Mouse (Mus musculus) monocyte, adult 5-6 weeks (primary cell): ENCODE data around the gene Gucd1. TPM values are rescaled to one million over a fixed set of nuclear protein-coding genes. Genes with fewer than 3 reads are reported as not detected.

ENCODE experiments used
- ATAC-seq: fragments of 153-309, 156-312 bp; replicated peaks from 2 replicates; pipeline ENCODE4 v1.8.0; 2017; ENCODE audit warnings: mild to moderate bottlenecking; ENCODE audit not compliant: low TSS enrichment, insufficient number of reproducible peaks, severe bottlenecking, poor library complexity, low FRiP score
- total RNA-seq: library from RNA; stranded (forward); fragments of 200-1000, 200-491, 200-594 nt; gene quantifications from 3 replicates; pipeline ENCODE4 v1.2.3, GENCODE M21; 2017

Gene Gucd1
- total RNA-seq, 1 experiment from 2014 or later, result 66.8 TPM

- no peak for ATAC-seq
Observed at GRCm38 (mm10) chr10:75446501-75447083, 71.2 kb downstream of the Gucd1 start.

GRCm38 (mm10) chr10:75445030-75445429 lies 72.7 kb downstream of the Gucd1 start:
- ATAC-seq, result no peak

GRCm38 (mm10) chr10:75444111-75444826 lies 73.5 kb downstream of the Gucd1 start:
- no peak for ATAC-seq

- ATAC-seq, result no peak
Observed at GRCm38 (mm10) chr10:75443017-75443416, 74.8 kb downstream of the Gucd1 start.

- no peak for ATAC-seq
Observed at GRCm38 (mm10) chr10:75441800-75442199, 76.0 kb downstream of the Gucd1 start.

GRCm38 (mm10) chr10:75440756-75441155 lies 77.0 kb downstream of the Gucd1 start:
- ATAC-seq, result no peak

- ATAC-seq, result no peak
Observed at GRCm38 (mm10) chr10:75439211-75439811, 78.5 kb downstream of the Gucd1 start.

GRCm38 (mm10) chr10:75438132-75438810 lies 79.5 kb downstream of the Gucd1 start:
- ATAC-seq, result no peak

GRCm38 (mm10) chr10:75437284-75437683 lies 80.5 kb downstream of the Gucd1 start:
- ATAC-seq, result no peak

- peak; percentile 69 for ATAC-seq
Observed at GRCm38 (mm10) chr10:75436604-75437217, 81.1 kb downstream of the Gucd1 start.

GRCm38 (mm10) chr10:75430633-75431032 lies 87.1 kb downstream of the Gucd1 start:
- no peak for ATAC-seq

GRCm38 (mm10) chr10:75430147-75430537 lies 87.6 kb downstream of the Gucd1 start:
- ATAC-seq, result no peak

- peak; percentile 82 for ATAC-seq
Observed at GRCm38 (mm10) chr10:75429522-75430146, 88.1 kb downstream of the Gucd1 start.

- ATAC-seq, result no peak
Observed at GRCm38 (mm10) chr10:75429004-75429380, 88.8 kb downstream of the Gucd1 start.

- ATAC-seq, result no peak
Observed at GRCm38 (mm10) chr10:75428049-75429003, 89.4 kb downstream of the Gucd1 start.

- no peak for ATAC-seq
Observed at GRCm38 (mm10) chr10:75424498-75424901, 93.3 kb downstream of the Gucd1 start.

GRCm38 (mm10) chr10:75418747-75419146 lies 99.0 kb downstream of the Gucd1 start:
- ATAC-seq, result no peak
